Mouse (Mus musculus): ENCODE results near the gene Xlr5a.
"Not testable (repeated sequence)": the region's sequence is repeated elsewhere in the genome, so short reads cannot be mapped to it uniquely, and the experiment has no call there.

Xlr5a gene

DNA sequence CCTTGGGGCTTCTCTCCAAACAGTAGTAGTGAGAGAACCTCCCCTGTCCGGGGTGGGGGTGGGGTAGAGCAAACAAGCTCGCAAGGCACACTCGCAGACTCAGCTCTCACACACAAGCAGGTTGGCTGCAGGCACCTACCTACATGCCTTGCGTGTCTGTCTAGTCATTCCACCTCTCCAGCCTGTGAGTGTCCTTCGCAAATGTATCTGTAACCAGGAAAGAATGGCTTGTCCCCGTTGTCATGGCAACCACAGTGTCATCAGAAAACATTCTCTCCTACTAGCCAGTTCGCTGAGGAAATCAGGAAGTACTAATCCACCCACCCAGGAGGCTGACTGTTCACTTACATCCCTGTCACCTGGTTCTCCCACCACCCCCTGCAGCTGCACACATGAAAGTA, 149.6 kb downstream of the Xlr5a start:
- not testable (repeated sequence) for DNase-seq

DNA sequence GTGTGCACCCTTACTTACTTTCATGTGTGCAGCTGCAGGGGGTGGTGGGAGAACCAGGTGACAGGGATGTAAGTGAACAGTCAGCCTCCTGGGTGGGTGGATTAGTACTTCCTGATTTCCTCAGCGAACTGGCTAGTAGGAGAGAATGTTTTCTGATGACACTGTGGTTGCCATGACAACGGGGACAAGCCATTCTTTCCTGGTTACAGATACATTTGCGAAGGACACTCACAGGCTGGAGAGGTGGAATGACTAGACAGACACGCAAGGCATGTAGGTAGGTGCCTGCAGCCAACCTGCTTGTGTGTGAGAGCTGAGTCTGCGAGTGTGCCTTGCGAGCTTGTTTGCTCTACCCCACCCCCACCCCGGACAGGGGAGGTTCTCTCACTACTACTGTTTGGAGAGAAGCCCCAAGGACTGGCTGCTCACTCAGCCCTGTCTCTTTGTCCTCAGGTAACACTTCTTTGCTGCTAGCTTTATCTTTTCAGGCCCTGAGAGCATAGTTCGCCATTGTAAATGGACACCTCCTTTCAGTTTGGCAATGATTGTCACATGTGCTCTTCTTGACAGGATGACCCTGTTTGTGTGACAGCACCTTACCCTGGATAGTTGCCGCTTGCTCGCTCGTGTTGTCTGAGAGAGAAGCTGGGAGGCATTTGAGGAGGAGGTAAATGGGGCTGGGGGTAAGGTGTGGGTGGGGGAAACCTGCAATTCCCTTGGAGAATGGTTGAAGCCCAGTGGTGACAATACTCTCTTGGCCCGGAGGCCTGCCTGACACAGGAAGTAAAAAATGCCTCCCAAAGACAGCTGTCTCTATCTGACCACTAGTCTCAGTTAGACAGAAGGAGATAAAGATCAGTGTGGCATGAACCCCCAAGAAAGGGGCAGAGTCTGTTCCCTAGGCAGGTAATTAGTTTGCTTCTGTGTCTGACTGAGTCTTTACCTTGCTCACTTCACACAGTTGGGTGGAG, 169.6 kb downstream of the Xlr5a start:
- not testable (repeated sequence) for DNase-seq

DNA sequence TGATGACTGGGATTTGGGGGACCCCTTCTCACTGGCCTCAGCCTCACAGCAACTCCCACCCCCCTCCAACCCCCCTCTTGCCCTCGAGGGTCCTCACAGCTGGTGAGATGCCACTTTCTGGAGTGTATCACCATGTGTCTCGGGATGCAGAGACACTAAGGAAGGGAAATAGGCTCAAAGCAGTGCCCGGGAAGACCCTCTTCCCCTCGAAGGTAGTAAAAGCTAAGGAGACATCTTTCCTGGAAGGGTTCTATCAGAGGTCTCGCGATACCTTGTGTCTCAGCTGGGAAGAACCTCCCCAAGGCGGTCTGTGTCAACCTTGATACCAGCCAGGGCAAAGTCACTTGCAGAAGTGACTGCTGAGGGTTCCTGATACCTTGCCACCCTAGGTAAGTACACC, 176.0 kb downstream of the Xlr5a start, which contains the start of gene Gm14685:
Gene Gm14685, plus strand, starts transcription at position 301 of the 400 bp plus-strand sequence.
- DNase-seq, result not testable (repeated sequence)

DNA sequence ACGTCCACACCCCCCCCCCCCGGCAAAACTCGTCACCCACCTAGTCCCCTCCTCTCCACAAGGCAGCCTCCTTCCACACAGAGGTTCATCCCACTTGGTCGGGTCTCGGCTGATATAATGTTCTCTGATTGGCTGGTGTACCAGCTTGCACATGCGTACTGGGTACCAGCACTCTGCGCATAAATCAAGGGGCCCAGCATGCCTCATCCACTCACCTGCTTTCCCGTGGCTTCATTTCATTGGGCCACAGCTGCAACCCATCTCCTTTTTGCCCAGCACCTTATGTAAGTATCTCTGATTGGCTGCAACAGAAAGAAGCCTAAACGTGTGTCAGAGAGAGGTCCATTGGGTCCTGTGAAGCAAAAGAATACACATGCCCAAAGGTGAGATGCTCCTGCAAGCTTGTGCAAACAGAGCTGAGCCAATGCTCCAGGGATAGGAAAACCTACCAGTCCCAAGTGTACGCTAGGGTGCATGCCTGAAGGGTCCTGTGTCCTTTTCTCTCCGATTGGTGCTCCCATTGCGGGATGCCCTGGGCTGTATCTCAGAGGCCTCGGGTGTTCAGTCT, 195.8 kb downstream of the Xlr5a start, which contains the start of gene Xlr3a:
Gene Xlr3a, minus strand, starts transcription at position 155 of the 568 bp plus-strand sequence.
- not testable (repeated sequence) for DNase-seq

DNA sequence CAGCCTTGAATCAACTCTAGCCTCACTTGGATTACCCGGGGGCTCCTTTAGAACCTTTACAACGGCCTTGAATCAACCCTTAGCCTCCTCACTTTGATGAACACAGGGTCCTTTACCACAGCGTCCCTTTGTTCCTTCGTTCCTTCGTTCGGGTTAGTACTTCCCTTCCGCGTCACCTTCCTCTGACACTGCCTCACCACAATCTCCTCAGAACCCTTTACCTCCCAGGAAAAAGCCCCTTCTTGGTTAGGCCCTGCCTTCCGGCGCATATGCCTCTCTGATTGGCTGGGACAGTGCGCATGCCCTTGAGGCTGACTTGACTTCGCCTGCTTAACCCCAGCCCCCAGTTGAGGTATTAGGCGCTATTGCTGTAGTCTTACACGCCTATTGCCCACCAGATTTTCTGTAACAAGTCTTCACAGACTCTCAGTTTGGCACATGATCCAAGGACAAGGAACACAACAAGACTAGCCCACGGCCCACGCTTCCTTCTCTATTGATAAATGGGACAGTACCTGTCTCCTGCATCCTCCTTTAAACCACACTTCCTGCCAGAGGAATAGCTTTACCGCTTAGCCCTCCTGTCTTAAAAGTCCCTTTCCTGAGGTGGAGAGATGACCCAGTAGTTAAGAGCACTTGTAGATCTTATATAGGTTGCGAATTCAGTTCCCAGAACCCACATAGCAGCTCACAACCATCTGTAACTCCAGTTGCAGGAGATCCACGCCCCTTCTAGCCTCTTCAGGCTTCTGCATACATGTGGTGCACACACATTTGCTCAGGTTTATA, 210.3 kb downstream of the Xlr5a start, which contains the start of gene Xlr4a:
Gene Xlr4a, minus strand, starts transcription at position 212 of the 789 bp plus-strand sequence.
- DNase-seq, result not testable (repeated sequence)

DNA sequence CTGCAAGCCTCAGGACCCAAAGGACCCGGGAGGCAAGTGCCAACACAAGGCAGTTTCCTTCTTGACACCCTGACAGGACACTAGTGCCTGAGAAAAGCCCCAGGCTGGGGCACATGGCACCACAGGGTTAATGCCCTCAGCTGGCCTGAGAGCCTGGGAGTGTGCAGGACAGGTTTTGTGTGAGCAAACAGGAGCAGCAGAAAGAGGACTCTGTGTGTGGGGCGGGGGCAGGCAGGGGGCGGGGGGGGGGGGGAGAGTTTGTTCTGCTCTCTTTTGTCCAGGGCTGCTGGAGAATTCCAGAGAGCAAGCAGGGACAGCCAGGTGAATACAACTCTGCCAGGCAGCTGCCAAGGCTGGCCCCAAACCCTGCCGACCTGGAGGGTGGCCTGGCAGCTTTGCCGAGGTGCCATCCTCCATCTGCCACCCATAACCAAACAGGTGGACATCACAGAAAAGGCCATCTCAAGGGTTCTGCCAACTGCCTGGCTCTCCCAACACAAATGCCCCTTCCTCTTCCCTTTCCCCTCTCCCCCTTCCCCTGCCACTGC, 225.9 kb downstream of the Xlr5a start:
- not testable (repeated sequence) for DNase-seq

DNA sequence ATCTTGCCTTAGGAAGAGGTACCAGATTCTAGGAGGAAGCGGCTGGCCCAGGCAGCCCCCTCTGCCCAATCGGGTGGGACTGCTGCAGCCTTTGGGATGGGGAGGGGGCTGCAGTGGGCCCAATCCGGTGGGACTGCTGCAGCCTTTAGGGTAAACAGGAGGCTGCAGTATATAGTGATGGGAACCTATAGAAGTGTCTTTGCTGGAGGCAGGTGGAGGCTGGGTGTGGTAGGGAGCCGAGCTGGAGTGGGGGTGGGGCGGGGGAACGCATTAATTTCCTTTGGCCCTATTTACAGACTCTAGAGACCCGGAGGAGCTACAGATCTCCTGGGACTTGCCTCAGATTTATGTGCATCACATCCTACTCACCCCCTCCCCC, 228.4 kb downstream of the Xlr5a start, which contains the start of gene Pnma3:
Gene Pnma3, plus strand, starts transcription at position 373 of the 379 bp plus-strand sequence.
- DNase-seq, result no peak

DNA sequence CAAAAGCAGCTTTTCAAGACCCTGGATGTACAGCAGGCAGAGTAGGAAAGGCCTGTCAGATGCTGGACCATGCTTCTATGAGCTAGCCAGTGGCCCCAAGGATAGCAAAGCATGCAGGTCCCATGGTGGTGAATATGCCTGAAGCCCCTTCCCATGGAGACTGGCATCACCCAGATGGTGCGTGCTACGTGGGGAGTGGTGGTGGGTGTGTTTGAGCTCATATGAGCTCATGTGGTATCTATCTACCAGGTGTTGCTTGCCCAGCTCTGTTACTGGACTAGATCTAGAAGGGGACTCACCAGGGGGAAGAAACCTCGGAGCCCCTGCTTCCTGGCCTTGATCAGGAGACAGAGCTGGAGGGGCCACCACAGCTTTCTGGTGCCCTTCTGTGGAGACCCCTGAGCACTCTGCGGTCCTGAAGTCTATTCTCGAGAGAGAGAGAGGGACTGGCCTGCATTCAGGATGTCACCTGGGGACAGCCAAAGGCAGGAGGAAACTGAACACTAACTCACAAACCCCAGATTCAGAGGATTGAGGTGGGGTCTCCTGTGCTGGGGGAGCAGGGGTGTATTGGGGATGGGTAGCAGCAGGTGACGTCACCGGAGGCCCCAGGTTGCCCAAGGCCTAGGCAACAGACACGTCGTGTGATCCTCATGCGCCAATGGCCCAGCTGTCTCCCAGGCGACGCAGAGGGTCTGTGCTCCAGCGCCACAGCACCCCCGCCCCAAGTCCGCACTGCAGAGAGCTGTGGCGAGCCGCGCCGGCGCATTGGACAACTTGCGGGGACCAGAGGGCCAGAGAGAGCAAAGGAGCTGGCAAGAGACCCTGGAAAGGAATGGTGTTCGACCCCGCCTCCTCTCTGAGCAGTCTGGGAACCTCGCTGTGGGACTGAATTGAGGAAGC, 229.0 kb downstream of the Xlr5a start:
- DNase-seq, result no peak

DNA sequence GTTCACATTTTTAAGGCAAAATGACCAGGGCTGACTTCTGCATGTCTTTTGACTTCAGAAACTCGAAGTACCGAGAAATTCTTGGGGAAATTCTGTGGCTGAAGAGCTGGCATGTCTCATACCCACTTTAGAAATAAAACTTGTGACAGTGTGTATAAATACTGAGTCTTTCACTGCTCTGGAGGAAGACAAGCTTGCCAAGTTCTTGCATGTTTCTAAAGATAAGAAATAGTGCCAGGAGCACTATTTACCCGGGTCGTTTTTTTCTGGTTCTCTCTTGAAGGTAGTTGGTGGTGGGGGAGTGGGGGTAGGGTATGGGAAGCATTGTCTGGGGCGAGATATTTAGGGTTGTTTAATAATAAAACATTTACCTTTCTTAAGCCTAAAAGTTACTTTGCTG, 230.5 kb downstream of the Xlr5a start:
- no peak for DNase-seq

DNA sequence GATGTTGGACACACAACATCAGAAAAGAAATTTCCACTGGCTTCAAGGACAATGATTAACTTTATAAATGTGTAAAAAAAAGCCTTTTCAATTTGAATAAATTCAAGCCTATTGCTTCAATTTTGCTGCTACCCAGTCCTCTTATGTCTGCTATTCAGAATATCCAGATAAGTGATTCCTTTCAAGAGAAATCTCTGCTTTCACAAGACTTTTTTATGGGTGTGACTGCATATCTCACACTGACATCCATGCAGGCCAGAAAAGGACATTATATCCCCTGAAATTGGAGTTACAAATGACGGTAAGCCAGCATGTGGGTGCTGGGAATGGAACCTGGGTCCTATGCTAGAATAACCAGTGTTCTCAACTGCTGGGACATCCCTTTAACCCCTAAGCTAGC, 231.2 kb downstream of the Xlr5a start:
- DNase-seq, result no peak

Measured in lung, postnatal 14 days (tissue).